Mouse (Mus musculus) myocyte (in vitro differentiated cells): ENCODE measurements at regions not wholly inside any gene's neighbourhood (a gene's known extent, or its start where the extent isn't known, plus 50 kb on each side); places are given as distances from the start of the nearest gene placed in this dataset.

ENCODE experiments used
- MYOD1 ChIP-seq, 3 experiments: IDR thresholded peaks; one replicate each; pipeline ENCODE4 v1.6.1; 2011; ENCODE audit warnings: control low read depth in 2 of 3, low read depth in 2 of 3, mild to moderate bottlenecking in 2 of 3, moderate library complexity in 1 of 3; ENCODE audit not compliant: insufficient read length in 2 of 3, control insufficient read depth in 1 of 3
- SRF ChIP-seq: IDR thresholded peaks from one replicate; pipeline ENCODE4 v1.6.1; 2011; ENCODE audit warnings: low read depth; ENCODE audit not compliant: control insufficient read depth, insufficient read length
- TCF12 ChIP-seq: IDR thresholded peaks from one replicate; pipeline ENCODE4 v1.6.1; 2011; ENCODE audit warnings: mild to moderate bottlenecking, control low read depth; ENCODE audit not compliant: poor library complexity, insufficient read depth, severe bottlenecking

DNA sequence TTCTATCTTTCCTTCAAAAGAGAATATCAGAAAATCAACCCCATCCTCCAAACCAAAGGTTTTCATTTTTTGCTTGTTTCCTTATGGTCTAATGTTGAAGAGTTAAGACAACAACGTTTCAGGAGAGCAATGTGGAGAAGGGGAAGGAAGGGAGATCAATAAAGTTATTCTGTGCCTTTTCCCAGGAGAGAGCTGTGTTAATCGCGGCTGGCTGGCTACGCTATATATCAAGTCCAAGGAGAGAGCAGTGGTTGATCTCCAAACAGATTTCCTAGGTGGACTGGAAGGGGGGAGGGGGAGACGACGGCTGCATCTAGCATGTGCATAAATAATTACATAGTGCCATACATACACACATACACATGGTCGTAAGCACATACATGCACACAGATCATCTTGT is 404.3 kb upstream of the Ubash3b start:
- TF ChIP-seq MYOD1 (IDR thresholded peaks at IDR 0.05; ENCODE audit: control insufficient read depth in 1 of 3, insufficient read length in 2 of 3, low read depth in 2 of 3) (no peak), TCF12 (no peak), SRF (no peak)
